9 mouse cellular contexts compared by ENCODE assay signal in the genomic region with DNA sequence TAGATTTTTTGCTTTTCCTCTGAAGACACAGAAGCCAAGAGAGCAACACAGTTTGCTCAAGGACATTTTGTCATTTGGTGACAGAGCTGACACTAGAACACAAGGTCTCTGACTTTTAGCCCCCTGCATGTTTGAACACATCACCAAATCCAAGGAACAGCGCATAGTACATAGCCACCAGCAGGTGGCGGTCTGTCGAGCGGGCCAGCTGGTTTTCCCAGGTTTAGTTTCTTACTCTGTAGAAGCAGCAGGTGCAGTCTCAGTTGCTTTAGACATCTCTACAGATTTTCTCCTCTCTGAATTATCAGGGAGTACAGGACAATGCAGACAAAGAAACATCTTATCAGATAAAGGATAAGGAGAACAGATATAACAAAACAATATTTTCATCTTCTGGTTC. TPM values are rescaled to one million over a fixed set of nuclear protein-coding genes. Genes with fewer than 3 reads are reported as not detected.
DNase-seq lines count a peak whose midpoint lies in the region; ATAC-seq lines count a peak whose summit lies in the region.
"Had no signal": no experiment of that assay in that cellular context is flagged by ENCODE, and none has a peak within 500 bp of the region (broad histone marks: within the 10 kb centered on the region; RNA-seq: fewer than 3 reads in every experiment).

No protein-coding gene starts in this region.

- no peak overlapping the region for H3K9ac ChIP-seq in heart, embryonic 11.5 days (ENCODE audit: low read depth, low read length)
- H3K9ac ChIP-seq in midbrain, embryonic 14.5 days (replicated peaks; ENCODE audit: low read length): no peak overlapping the region
- H3K9ac ChIP-seq: midbrain, embryonic 12.5 days had no signal

- 8% methylated on average over 4 of the region's 4 CpGs for WGBS in heart, embryonic 11.5 days (ENCODE audit: insufficient replicate concordance)
- 1% methylated on average over 4 of the region's 4 CpGs for WGBS in midbrain, embryonic 14.5 days

- no peak overlapping the region for H3K4me2 ChIP-seq in heart, embryonic 11.5 days
- H3K4me2 ChIP-seq in midbrain, embryonic 14.5 days (ENCODE audit: low read length): no peak overlapping the region
- H3K4me2 ChIP-seq: midbrain, embryonic 12.5 days had no signal

- no peak overlapping the region for H3K4me3 ChIP-seq in heart, embryonic 11.5 days (ENCODE audit: low read depth, low read length)
- no peak overlapping the region for H3K4me3 ChIP-seq in midbrain, embryonic 14.5 days (replicated peaks; ENCODE audit: low read depth, low read length)
- H3K4me3 ChIP-seq: midbrain, embryonic 12.5 days had no signal

- H3K27ac ChIP-seq in heart, embryonic 11.5 days (ENCODE audit: low read depth, low read length): no peak overlapping the region
- H3K27ac ChIP-seq in midbrain, embryonic 14.5 days (replicated peaks; ENCODE audit: low read depth, low read length): no peak overlapping the region
- H3K27ac ChIP-seq: midbrain, embryonic 12.5 days had no signal

- no peaks in the 10 kb centered on the region for H3K4me1 ChIP-seq in heart, embryonic 11.5 days (ENCODE audit: control insufficient read depth, insufficient read depth, low read length)
- no peaks in the 10 kb centered on the region for H3K4me1 ChIP-seq in midbrain, embryonic 14.5 days (ENCODE audit: control insufficient read depth, insufficient read depth, low read length)
- H3K4me1 ChIP-seq: midbrain, embryonic 12.5 days had no signal

- DNase-seq in heart, adult 18-20 months: peak; percentile 24 to 55
- DNase-seq in R1 (ENCODE audit: low read depth, low spot score): peak; percentile 63
- DNase-seq in cerebellum, adult 9-11 months: peak; percentile 67
- DNase-seq in layer of hippocampus, postnatal 14 days (ENCODE audit: low spot score in 2 of 2): peak; percentile 31 to 65
- DNase-seq in midbrain, embryonic 14.5 days: peak; percentile 87
- peak; percentile 51 to 73 for DNase-seq in spleen, postnatal 4 days (ENCODE audit: low spot score in 2 of 2)

- no peaks in the 10 kb centered on the region for H3K9me3 ChIP-seq in heart, embryonic 11.5 days (replicated peaks; ENCODE audit: control insufficient read depth, low read length)
- H3K9me3 ChIP-seq in midbrain, embryonic 14.5 days (ENCODE audit: control insufficient read depth, low read length): no peaks in the 10 kb centered on the region
- H3K9me3 ChIP-seq: midbrain, embryonic 12.5 days had no signal

- ATAC-seq in heart, embryonic 11.5 days (replicated peaks; ENCODE audit: insufficient number of reproducible peaks, low FRiP score, low TSS enrichment): no peak
- ATAC-seq in hematopoietic stem cell, adult 5-6 weeks (replicated peaks in 1 of 2; ENCODE audit: insufficient read depth in 1 of 2, low FRiP score in 2 of 2, low TSS enrichment in 1 of 2, low read depth in 1 of 2, poor library complexity in 2 of 2, severe bottlenecking in 2 of 2): peak; percentile 65 to 88
- ATAC-seq in midbrain, embryonic 14.5 days (ENCODE audit: low FRiP score, low TSS enrichment): no peak

- no peaks in the 10 kb centered on the region for H3K36me3 ChIP-seq in heart, embryonic 11.5 days (ENCODE audit: control insufficient read depth, insufficient read depth, low read length)
- H3K36me3 ChIP-seq in midbrain, embryonic 14.5 days (ENCODE audit: control insufficient read depth, insufficient read depth, low read length): no peaks in the 10 kb centered on the region
- H3K36me3 ChIP-seq: midbrain, embryonic 12.5 days had no signal

- H3K27me3 ChIP-seq in heart, embryonic 11.5 days (ENCODE audit: control insufficient read depth, insufficient read depth, low read length): no peaks in the 10 kb centered on the region
- no peaks in the 10 kb centered on the region for H3K27me3 ChIP-seq in midbrain, embryonic 14.5 days (ENCODE audit: control insufficient read depth, insufficient read depth, low read length)
- H3K27me3 ChIP-seq: midbrain, embryonic 12.5 days had no signal

RNA-seq across cellular contexts. Expression of a gene that starts 23.7 kb away (rescaled TPM):
- total RNA-seq in heart, adult 18-20 months (2021): 10 to 100 TPM in 1 of 2 experiments, 1 to 10 TPM in 1; 5.5 to 11.9 TPM
- polyA plus RNA-seq in heart, embryonic 11.5 days (2014; fragmentation: Nextera tagmentation; extraction: Ambion mirVana): 34.6 and 38.2 TPM in 2 replicates
- 624 and 986 TPM in 2 replicates for total RNA-seq in hematopoietic stem cell, adult 5-6 weeks (2017)
- 10 to 100 TPM; 24.5 to 26.5 TPM for total RNA-seq in layer of hippocampus, postnatal 14 days (2021)
- 35.1 and 49.0 TPM in 2 replicates for polyA plus RNA-seq in midbrain, embryonic 14.5 days (2014; fragmentation: Nextera tagmentation; extraction: Ambion mirVana)

RNA-seq across cellular contexts. Expression of a gene that starts 33.8 kb away (rescaled TPM):
- total RNA-seq in heart, adult 18-20 months (2021): 10 to 100 TPM; 30.3 to 34.8 TPM
- 0.34 and 0.80 TPM in 2 replicates for polyA plus RNA-seq in heart, embryonic 11.5 days (2014; fragmentation: Nextera tagmentation; extraction: Ambion mirVana)
- 1.1 and 3.7 TPM in 2 replicates for total RNA-seq in hematopoietic stem cell, adult 5-6 weeks (2017)
- 1 to 10 TPM in 1 of 2 experiments, under 1 TPM in 1; 0.99 to 2.0 TPM for total RNA-seq in layer of hippocampus, postnatal 14 days (2021)
- 0.07 and 0.20 TPM in 2 replicates for polyA plus RNA-seq in midbrain, embryonic 14.5 days (2014; fragmentation: Nextera tagmentation; extraction: Ambion mirVana)

RNA-seq across cellular contexts. Expression of a gene that starts 34.0 kb away (rescaled TPM):
- total RNA-seq in heart, adult 18-20 months (2021): 10 to 100 TPM; 23.0 to 23.9 TPM
- polyA plus RNA-seq in heart, embryonic 11.5 days (2014; fragmentation: Nextera tagmentation; extraction: Ambion mirVana): 87.9 and 94.9 TPM in 2 replicates
- 130 and 160 TPM in 2 replicates for total RNA-seq in hematopoietic stem cell, adult 5-6 weeks (2017)
- total RNA-seq in layer of hippocampus, postnatal 14 days (2021): 10 to 100 TPM; 42.3 to 47.7 TPM
- polyA plus RNA-seq in midbrain, embryonic 14.5 days (2014; fragmentation: Nextera tagmentation; extraction: Ambion mirVana): 56.2 and 70.6 TPM in 2 replicates

RNA-seq across cellular contexts. Expression of a gene that starts 34.0 kb away (rescaled TPM):
- 1 to 10 TPM in 1 of 2 experiments, under 1 TPM in 1; 0.99 to 1.4 TPM for total RNA-seq in heart, adult 18-20 months (2021)
- 4.4 and 5.5 TPM in 2 replicates for polyA plus RNA-seq in heart, embryonic 11.5 days (2014; fragmentation: Nextera tagmentation; extraction: Ambion mirVana)
- total RNA-seq in hematopoietic stem cell, adult 5-6 weeks (2017): 13.8 and 23.2 TPM in 2 replicates
- total RNA-seq in layer of hippocampus, postnatal 14 days (2021): 1 to 10 TPM; 5.0 to 6.9 TPM
- 6.5 and 8.5 TPM in 2 replicates for polyA plus RNA-seq in midbrain, embryonic 14.5 days (2014; fragmentation: Nextera tagmentation; extraction: Ambion mirVana)

Comparison
In these comparisons a context has a peak if more than half of its experiments do, and no peak if none do; other contexts are left out.
1. ATAC-seq: peak in hematopoietic stem cell, adult 5-6 weeks (2 of 2); none in heart, embryonic 11.5 days (single experiment) and midbrain, embryonic 14.5 days (single experiment).
2. RNA of a gene that starts 23.7 kb away (total RNA-seq): 624 to 986 TPM in hematopoietic stem cell, adult 5-6 weeks; 24.5 to 26.5 TPM in layer of hippocampus, postnatal 14 days and 5.5 to 11.9 TPM in heart, adult 18-20 months; every median in the first group is over 10 times any median in the second.
3. Peak in every context shown above with its lines, with median percentiles within 50 percentile points of each other: DNase-seq.